Mouse (Mus musculus) intestine, postnatal 0 days (tissue): ENCODE measurements around the gene Wfdc6a. TPM values are rescaled to one million over a fixed set of nuclear protein-coding genes. Genes with fewer than 3 reads are reported as not detected.
A peak's percentile ranks its signal among the peaks of the same experiment; 100 is the strongest.
"Not testable (repeated sequence)": the region's sequence is repeated elsewhere in the genome, so short reads cannot be mapped to it uniquely, and the experiment has no call there.

Experiments used
- ATAC-seq: fragments of 200-750 bp; cut with Nextera tagmentation; 2 replicates; pipeline ENCODE4 v1.8.0; 2017; ENCODE audit warnings: mild to moderate bottlenecking, moderate TSS enrichment, moderate library complexity
- H3K27ac ChIP-seq: fragments of 300-500 bp; sonication (generic); 2 replicates; pipeline ENCODE4 v1.5.1; 2014; ENCODE audit warnings: mild to moderate bottlenecking, low read depth, low read length, moderate library complexity
- H3K27me3 ChIP-seq: fragments of 300-500 bp; sonication (generic); replicated peaks from 2 replicates; pipeline ENCODE4 v1.6.1; 2014; ENCODE audit warnings: low read length, mixed read lengths; ENCODE audit not compliant: control insufficient read depth, insufficient read depth
- H3K36me3 ChIP-seq: fragments of 300-500 bp; sonication (generic); 2 replicates; pipeline ENCODE4 v1.6.1; 2014; ENCODE audit warnings: mild to moderate bottlenecking, moderate library complexity; ENCODE audit not compliant: control insufficient read depth, insufficient read depth
- H3K4me1 ChIP-seq: fragments of 300-500 bp; sonication (generic); replicated peaks from 2 replicates; pipeline ENCODE4 v1.6.1; 2014; ENCODE audit warnings: antibody characterized with exemption, low read length, mixed read lengths; ENCODE audit not compliant: control insufficient read depth, insufficient read depth
- H3K4me2 ChIP-seq: fragments of 300-500 bp; sonication (generic); replicated peaks from 2 replicates; pipeline ENCODE4 v1.6.1; 2014; ENCODE audit warnings: low read depth, mild to moderate bottlenecking, moderate library complexity
- H3K4me3 ChIP-seq: fragments of 300-500 bp; sonication (generic); 2 replicates; pipeline ENCODE4 v1.5.1; 2014; ENCODE audit warnings: low read depth, low read length
- H3K9ac ChIP-seq: fragments of 300-500 bp; sonication (generic); 2 replicates; pipeline ENCODE4 v1.6.1; 2014; ENCODE audit warnings: mild to moderate bottlenecking, low read depth, low read length
- H3K9me3 ChIP-seq: fragments of 300-500 bp; sonication (generic); 2 replicates; pipeline ENCODE4 v1.6.1; 2016; ENCODE audit warnings: mixed run types; ENCODE audit not compliant: control insufficient read depth
- CTCF ChIP-seq: sonication (generic); IDR thresholded peaks from 2 replicates; pipeline ENCODE4 v1.5.1; 2016; ENCODE audit warnings: low read depth, mild to moderate bottlenecking, control low read depth, antibody characterized with exemption, moderate library complexity
- WGBS: fragments of 180-500 bp; shearing (Covaris S2); extraction: QIAGEN DNeasy Blood & Tissue Kit; methylation state at CpG from one replicate; pipeline ENCODE4 v1.1.7; 2014; 5-methylcytosine and 5-hydroxymethylcytosine counted together
- polyA plus RNA-seq: library from polyadenylated mRNA; unstranded; fragments of >200 nt; fragmentation: Nextera tagmentation; extraction: Ambion mirVana; gene quantifications from 2 replicates; pipeline ENCODE4 v1.2.1, GENCODE M21; 2015

Wfdc6a gene
- 0.14 TPM in 1 of 2 replicates, not detected in the other for polyA plus RNA-seq

- not testable (repeated sequence) for H3K4me2 ChIP-seq, H3K4me3 ChIP-seq, H3K9ac ChIP-seq, H3K27me3 ChIP-seq, H3K27ac ChIP-seq, ATAC-seq, H3K4me1 ChIP-seq, H3K9me3 ChIP-seq, H3K36me3 ChIP-seq
- 51% methylated on average over 13 of the region's 13 CpGs for WGBS
Measured at GRCm38 (mm10) chr2:164585025-164585725, at the start of gene Wfdc6a. Gene Wfdc6a (minus strand): TSS chr2:164585447.

GRCm38 (mm10) chr2:164621775-164622174, 36.5 kb upstream of the Wfdc6a start:
- TF ChIP-seq CTCF: peak; percentile 53
- H3K27me3 ChIP-seq: no peaks in the 10 kb centered on the region
- no peak for ATAC-seq
- H3K36me3 ChIP-seq: no peaks in the 10 kb centered on the region
- WGBS: 78% methylated on average over 4 of the region's 4 CpGs
- no peak overlapping the region for H3K9ac ChIP-seq
- no peak overlapping the region for H3K4me3 ChIP-seq
- H3K9me3 ChIP-seq: no peaks in the 10 kb centered on the region
- no peak overlapping the region for H3K4me2 ChIP-seq
- no peaks in the 10 kb centered on the region for H3K4me1 ChIP-seq
- H3K27ac ChIP-seq: no peak overlapping the region

GRCm38 (mm10) chr2:164619050-164619449, 33.8 kb upstream of the Wfdc6a start:
- no peaks in the 10 kb centered on the region for H3K27me3 ChIP-seq
- no peak overlapping the region for H3K4me3 ChIP-seq
- no peaks in the 10 kb centered on the region for H3K9me3 ChIP-seq
- no peak overlapping the region for H3K4me2 ChIP-seq
- no peak for ATAC-seq
- H3K4me1 ChIP-seq: no peaks in the 10 kb centered on the region
- H3K27ac ChIP-seq: no peak overlapping the region
- no peaks in the 10 kb centered on the region for H3K36me3 ChIP-seq
- no peak for TF ChIP-seq CTCF
- H3K9ac ChIP-seq: no peak overlapping the region
- 69% methylated on average over 5 of the region's 5 CpGs for WGBS

- Histone ChIP-seq H3K4me3 (no peak overlapping the region), H3K4me2 (no peak overlapping the region), H3K27ac (no peak overlapping the region), H3K36me3 (no peaks in the 10 kb centered on the region), H3K4me1 (no peaks in the 10 kb centered on the region), H3K9ac (no peak overlapping the region), H3K27me3 (no peaks in the 10 kb centered on the region), H3K9me3 (no peaks in the 10 kb centered on the region)
- WGBS: 88% methylated on average over 3 of the region's 3 CpGs
- no peak for TF ChIP-seq CTCF
- ATAC-seq: no peak
Measured at GRCm38 (mm10) chr2:164615386-164615785, 30.1 kb upstream of the Wfdc6a start.

- not testable (repeated sequence) for H3K4me1 ChIP-seq, ATAC-seq, H3K9me3 ChIP-seq, H3K4me2 ChIP-seq, H3K4me3 ChIP-seq, H3K36me3 ChIP-seq, H3K27ac ChIP-seq, H3K27me3 ChIP-seq, H3K9ac ChIP-seq
- 50% methylated on average over 8 of the region's 8 CpGs for WGBS
Measured at GRCm38 (mm10) chr2:164613471-164613870, 28.2 kb upstream of the Wfdc6a start, which contains the start of the genes Wfdc6b and Wfdc8. Gene Wfdc6b (plus strand): TSS chr2:164613522. Gene Wfdc8 (minus strand): TSS chr2:164613626.

GRCm38 (mm10) chr2:164608781-164609180, 23.5 kb upstream of the Wfdc6a start:
- H3K9me3 ChIP-seq: no peaks in the 10 kb centered on the region
- H3K4me3 ChIP-seq: no peak overlapping the region
- no peak overlapping the region for H3K27ac ChIP-seq
- H3K27me3 ChIP-seq: no peaks in the 10 kb centered on the region
- no peak overlapping the region for H3K9ac ChIP-seq
- H3K4me1 ChIP-seq: no peaks in the 10 kb centered on the region
- no peak overlapping the region for H3K4me2 ChIP-seq
- no peak for TF ChIP-seq CTCF
- H3K36me3 ChIP-seq: no peaks in the 10 kb centered on the region
- WGBS: 82% methylated on average over 6 of the region's 6 CpGs
- ATAC-seq: no peak
